Mouse (Mus musculus) frontal cortex, postnatal 36 days (tissue): ENCODE data around the gene Enpp4.

Source experiments
- DNase-seq, 2 experiments: peaks; one replicate each; pipeline ENCODE4 v3.0.0; 2022; ENCODE audit warnings: low spot score in 2 of 2

Enpp4 gene

DNA sequence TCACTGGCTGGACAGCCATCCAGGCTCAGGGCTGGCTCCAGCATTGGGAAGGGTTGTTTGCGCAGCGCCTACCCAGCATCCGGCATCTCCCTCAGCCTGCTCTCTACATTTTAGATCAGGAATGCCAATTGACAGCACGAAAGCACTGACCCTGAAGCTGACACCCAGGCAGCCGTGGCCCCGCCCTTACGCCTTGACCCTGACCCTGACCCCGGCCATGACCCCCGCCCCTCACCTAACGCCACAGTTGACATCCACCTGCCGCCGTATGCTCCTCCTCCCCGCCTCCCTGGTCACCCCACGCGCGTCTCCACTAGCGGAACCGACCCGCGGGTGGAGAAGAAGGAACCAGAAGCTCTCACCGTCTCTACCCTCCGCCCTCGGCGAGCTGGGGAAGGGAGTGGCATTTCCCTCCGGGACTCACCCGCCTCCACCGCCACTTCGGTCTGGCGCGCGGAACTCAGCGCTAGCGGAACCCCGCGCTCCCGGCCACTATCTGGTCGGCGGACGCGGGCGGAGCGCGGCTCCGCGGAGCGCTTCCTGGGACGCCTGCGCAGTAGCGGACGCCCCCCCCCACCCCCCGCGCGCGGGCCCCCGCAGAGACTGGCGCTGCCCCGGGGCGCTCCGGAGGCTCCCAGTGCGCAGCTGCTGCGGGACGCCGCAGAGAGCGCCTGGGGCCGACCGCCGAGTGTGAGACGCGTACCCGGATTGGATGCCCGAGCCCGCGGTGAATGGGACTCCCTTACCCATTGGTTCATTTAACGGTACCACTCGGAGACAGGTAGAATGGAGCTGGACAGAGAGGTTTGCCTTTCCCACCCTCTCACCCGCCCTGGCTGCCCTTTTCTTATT lies at the start of gene Enpp4:
Gene Enpp4, minus strand, starts transcription at position 523 of the 852 bp plus-strand sequence.
- peak; percentile 84 to 93 for DNase-seq

DNA sequence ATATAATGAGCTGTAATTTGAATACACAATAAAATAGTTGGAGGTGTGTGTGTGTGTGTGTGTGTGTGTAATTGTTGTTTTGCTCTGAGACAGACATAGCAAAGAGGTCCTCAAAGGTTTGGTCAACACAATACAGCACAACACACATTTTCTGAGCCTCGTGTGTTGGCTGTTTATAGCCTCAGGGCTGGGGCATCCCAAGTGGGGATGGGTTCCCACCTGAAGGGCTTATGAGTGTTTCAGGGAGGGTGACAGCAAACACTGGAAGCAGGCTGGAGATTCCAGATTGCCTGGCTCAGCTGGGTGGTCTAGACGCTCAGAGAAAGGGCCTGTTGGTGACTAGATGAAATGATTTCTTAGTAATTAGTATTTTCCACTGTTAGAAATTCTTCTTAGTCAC lies 49.6 kb upstream of the Enpp4 start:
- no peak for DNase-seq

DNA sequence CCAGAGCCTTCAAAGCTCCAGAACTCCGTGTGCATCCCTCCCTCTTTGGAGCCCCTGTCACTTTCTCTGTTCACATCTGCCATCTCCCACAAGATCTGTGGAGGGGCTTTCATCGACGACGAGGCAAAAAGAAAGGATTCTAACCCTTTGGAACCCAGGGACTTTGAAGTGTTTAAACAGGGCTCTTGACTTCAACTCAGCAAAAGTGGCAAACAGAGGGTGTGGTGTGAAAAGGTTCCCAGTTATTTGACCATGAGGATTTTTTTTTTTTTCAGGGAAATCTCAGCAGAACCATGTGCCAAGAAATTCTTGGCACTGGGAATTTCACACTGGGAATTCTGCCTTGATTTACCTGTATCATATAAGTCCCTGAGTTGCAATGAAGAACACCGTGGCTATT lies 48.3 kb upstream of the Enpp4 start:
- DNase-seq, result no peak

DNA sequence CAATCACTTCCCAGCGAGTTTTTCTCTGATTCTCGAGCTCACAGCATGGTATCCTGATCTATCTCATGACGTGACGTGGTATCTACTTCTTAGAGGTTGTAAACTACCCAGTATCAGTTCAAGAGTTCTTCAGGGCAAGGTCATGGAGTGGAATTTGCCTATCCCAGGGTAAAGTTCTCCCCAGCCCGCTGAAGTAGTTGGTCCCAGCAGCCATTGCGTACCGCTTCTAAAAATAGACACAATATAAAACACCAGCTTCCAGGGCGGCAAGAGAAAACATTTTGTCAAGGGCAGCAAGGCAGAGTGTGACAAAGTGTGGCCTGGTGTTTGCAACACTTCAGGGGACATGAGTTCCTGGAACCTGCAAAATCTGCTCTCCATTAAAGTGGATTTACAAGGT lies 46.3 kb upstream of the Enpp4 start:
- DNase-seq, result no peak

DNA sequence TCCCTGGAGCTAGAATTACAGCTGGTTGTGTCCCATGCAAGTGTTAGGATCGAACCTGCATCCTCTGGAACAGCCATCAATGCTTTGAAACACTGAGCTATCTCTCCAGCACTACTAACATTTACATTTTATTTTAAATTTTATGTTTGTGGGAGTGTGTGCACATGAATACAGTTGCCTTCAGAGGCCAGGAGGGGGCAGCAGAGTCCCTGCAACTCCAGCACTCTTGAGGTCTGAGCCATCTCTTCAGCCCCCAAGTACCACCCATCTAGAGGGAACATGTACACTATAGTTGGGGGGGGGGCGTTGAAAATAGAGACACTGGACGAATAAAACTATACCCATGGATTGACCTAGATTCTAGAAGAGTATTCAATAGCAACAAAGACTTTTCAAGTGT lies 45.5 kb upstream of the Enpp4 start:
- peak in 1 of 2 experiments; percentile 12 for DNase-seq

DNA sequence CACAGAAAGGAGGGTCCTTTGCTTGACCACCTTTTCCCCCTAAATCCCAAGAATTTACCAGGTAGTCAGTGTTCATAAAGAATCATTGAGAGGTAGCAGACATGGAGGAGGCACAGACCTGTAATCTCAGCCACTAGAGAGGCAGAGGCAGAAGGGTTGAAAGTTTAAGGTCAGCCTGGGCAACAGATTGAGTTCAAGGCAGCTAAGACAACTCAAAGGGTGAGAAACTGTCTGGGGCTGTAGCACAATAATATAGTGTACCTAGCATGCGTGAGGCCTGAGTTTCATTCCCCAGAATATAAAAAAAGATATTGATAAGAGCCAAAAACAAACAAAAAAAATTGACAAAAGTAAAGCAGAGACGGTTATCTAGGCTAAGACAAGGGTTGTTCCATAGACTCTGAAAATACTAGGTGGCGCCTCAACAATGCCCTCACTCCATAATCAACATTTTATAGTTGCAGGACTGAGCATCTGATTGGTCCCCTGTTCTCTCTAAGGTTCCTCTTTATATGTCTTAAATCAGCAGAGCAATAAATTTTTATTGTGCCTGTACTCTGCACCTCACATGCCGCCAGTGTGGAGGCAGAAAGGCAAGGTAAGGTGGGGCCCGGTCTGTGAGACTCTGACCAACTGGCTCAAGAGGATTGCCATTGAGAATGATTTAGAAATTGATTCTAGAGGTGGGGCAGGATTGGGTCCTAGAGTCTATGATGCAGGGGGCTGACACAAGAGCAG lies 42.7 kb upstream of the Enpp4 start:
- DNase-seq, result no peak

DNA sequence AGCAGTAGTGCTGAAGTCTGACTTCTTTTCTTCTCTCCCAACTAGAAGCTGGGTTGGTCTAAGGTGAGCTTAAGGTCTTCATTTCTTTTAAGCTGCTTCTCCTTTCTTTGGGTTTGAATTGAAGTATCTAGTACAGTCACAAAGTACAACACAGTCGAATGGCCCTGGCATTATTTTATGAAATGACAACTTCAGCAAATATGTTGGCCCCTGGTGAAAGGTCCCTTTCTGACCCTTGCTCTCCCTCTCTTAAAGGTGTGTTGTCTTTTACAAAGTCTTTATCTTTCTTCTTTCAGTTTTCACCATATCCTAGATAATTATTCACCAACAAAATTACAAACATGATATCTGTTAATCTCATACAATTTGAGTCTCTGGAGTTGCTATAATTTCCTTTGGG lies 40.2 kb upstream of the Enpp4 start:
- DNase-seq, result no peak

DNA sequence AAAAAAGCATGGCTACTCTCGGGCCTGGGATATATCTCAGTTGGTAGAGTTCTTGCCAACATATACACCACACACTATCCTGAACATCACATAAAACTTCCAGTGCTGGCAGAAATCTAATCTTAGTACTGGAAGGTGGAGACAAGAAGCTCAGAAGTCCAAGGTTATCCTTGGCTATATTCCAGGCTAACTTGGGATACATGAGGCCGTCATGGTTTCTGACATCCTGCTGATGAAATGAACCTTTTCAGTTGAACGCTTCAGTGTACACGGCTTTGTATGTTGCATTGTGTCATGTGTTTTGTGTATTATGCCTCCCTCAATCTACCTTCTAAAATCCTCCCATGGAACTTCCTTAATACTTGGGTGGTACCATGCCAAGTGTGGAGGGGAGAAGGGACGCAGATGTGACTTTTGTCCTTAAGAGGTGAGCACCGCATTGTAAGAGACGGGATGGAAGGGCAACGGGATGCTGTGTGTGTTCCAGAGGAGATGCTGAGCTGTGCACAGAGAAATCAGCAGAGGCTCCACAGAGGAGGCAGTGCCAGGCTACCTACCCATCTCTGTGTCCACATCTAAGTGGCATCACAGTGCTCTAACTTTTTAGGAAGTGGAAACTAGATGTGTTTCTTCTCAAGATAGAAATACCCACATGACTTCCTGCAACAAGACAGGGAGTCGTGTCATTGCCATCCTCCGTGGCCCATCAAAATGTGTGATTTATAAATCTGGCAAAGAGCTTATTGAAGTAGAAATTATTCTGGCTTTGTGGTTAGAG lies 31.4 kb upstream of the Enpp4 start:
- DNase-seq, result no peak

DNA sequence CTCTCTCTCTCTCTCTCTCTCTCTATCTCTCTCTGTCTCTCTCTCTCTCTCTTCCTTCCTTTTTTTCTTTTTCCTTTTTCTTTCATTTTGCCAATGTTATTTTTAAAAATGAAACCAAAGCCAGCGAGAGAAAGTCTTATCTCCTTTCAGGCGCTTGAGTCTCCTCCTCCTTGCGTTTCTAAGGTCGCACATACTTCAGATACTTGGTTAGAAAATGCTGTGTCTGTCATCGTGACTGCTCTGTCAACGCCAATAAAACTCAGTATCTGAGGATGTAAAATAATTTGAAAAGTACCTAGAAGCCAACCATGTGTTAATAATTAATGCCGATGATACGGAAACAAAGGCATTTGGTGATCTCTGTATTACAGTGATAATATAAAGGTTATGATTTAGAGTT lies 30.4 kb upstream of the Enpp4 start:
- no peak for DNase-seq

DNA sequence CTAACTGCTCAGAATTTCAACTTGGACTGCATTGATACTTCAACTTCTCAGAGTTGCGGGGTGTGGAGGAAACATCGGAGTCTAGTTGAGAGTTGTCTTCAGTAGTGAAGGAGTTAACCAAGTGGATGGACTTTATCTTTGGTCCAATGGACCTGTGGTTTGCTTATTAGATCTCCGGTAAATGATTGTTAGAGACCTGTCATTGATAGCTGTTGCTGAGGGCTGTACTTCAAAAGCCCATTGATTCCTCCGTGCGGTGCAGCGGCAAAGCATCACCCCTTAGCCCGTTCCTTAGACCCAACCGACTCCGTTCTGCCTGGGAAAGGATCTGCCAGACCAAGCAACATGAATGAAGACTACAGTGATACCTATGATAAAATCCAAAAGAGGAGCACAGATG lies 28.9 kb upstream of the Enpp4 start:
- DNase-seq, result no peak

DNA sequence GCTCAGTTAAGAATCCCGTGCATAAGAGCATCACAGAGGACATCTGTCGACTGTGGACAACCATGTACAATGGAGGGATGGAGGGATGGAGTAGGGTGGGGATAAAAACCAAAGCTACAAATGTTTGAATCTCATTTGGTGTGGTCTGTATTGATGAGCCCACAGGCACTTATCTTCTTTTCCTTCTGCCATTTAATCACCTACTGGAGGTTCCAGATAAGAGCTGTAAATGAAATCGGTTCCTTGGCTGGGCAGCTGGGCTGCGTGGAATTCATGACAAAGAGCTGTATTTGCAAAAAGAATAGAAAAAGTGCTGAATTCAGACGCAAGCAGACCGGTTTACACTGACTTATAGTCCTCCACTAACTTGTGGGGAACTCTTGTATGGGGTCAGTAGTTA lies 28.5 kb upstream of the Enpp4 start:
- DNase-seq, result no peak

DNA sequence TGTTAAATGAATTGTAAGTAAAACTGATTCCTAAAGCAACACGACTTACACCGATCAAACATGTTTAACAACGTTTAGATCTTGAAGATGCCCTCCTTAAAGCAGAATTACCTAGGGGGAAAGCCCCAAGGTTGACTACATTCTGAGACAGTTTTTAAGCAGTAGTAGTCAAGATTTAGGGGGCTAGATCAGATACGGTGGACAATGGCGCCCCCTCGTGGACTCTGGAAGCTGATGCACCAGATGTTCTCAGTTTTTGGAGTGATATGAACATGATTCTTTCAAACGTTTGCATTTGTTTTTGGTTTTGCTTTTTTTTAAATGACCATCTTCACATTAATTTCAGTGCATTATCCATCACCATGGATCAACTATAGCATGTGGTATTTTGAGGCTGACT lies 24.8 kb upstream of the Enpp4 start:
- DNase-seq, result peak; percentile 68 to 70

DNA sequence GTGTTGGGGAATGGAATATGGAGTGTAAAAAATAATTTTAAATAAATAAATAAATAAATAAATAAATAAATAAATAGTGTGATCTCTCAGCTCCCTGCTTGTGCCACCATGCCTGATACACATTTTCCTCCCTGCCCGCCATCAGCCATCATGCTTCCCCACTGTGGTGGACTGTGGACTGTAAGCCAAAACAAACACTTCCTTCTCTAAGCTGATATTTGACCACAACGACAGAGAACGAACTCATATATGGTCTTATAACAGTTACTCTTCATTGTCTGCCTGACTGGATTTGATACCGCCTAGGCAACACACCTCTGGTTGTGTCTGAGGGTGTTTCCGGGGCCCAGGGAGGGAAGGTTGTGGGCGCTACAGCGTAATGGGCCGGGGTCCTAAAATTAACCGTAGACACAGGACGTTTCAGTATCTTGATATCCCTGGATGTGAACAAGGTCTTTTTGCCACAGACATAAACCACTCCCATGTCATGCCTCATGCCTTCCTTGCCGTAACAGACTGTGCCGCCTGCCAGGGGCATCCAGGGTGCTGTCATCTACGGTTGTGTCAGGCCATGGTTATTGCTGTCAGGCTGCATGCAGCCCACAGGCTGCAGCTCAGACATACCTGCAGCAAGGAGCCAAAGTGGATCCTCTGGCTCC lies 23.6 kb upstream of the Enpp4 start:
- no peak for DNase-seq

DNA sequence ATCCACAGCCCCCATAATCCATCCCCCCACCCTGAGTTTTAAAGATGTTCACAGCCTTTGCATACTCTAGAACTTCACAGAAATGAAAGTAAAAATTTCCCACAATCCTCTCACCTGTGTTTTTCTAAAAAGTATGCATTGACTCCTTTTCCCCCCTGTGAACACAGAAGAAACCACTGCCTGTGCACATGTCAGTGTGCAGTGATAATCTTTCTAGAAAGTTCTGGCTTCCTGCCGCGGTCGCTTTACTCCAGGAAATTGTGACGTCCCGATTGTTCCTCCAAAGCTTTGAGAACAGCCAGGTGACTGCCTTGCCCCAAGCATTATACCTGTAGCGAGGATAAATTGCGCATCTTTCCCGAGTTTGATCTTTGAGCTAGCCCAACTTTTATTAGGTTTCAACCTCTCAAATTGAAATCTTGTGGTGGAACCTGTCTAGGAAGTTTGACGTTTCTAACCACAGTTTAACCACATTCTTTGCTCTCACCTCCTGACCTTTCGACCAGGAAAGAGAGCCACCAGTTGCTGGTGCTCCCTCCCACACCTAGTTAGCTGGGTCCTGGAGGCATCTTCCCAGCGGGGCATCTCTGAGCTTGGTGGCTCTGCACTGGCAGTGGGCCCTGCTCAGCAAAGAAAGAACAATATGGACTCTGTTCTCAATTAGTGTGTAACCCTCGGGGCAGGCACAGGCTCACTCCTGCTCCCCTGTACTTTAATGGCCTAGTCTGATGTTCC lies 15.9 kb upstream of the Enpp4 start:
- DNase-seq, result no peak

DNA sequence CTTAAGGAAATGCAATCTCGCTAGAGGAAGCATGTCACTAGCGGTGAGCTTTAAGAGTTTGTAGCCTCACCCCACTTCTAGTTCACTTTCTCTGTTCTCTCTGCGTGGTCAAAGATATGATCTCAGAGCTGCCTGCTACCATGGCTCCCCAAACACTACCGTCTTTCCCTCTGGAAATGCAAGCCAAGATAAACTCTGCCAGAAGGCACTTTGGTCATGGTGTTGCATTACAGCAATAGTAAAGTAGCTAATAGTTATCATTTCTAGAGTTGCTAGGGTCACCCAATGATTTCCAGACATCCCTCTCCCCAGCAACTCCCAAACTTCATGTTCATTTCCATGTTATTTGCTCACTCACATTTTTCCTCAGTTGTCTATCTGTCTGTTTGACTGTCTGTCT lies 12.6 kb upstream of the Enpp4 start:
- DNase-seq, result no peak

DNA sequence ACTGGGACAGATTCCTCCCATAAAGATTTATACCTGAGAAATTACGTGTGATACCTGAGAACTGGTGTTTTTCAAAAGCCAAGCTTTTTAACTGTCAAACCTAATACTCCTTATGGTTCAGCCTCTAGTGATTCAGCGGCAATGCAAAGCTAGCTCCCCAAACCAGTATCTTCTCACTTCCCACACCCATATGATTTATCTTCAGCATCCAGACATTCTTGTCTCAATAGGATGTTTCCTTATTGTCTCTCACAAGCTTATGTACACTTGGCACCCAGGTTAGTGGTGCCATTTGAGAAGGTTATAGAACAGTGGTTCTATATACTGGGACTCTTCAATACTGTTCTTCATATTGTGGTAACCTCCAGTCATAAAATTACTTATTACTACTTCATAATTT lies 12.1 kb upstream of the Enpp4 start:
- DNase-seq, result no peak

DNA sequence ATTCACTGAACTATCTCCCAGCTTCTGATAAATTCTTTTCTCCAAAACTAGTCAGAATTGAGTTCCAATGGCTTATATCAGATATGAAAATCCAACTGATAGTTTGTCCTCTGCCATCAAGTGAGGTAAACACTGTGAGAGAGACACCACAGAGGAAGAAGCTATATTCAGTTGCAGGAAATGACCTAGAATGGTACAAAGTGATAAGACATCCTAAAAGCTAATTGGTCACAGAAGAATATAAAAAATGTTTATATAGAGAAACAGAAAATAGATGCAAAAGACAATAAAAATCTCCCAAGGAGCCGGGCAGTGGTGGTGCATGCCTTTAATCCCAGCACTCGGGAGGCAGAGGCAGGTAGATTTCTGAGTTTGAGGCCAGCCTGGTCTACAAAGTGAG lies 11.0 kb upstream of the Enpp4 start:
- DNase-seq, result no peak

DNA sequence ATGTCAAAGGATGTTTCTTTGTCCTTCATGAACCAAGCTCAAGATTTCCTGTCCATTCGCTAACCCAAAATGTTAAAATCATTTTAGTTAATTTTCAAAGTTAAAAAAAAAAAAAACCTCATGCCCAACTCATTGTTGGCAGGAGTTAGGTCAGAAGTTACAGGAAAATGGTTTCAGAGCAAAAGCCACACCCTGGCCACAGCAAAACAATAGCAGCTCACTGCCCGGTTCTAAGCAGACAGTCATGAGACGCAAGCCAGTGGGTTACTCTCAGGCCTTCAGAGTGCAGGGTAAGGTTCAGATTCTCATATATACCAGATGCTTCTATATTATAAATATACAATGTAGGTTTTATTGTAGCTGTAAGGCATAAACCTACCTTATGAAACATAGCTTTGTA lies 2.7 kb upstream of the Enpp4 start:
- no peak for DNase-seq

DNA sequence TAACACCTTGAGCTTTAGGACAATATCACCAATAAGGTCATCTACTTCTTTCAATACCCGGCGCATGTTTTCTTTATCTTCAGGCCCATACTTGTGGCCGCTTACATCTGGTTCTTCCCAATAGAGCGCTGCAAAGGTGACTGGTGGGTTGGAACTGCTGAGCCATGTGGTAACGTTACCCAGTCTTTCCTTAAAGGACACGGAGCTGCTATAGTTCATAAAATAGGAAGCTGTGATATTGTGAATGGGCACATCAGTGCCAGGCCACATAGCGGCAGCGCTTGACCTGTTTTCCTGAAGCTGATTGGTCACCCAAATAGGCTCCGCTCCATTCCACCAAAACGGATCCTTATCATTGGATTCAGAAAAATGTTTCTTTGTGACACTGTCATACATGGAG lies 3.6 kb downstream of the Enpp4 start:
- no peak for DNase-seq

DNA sequence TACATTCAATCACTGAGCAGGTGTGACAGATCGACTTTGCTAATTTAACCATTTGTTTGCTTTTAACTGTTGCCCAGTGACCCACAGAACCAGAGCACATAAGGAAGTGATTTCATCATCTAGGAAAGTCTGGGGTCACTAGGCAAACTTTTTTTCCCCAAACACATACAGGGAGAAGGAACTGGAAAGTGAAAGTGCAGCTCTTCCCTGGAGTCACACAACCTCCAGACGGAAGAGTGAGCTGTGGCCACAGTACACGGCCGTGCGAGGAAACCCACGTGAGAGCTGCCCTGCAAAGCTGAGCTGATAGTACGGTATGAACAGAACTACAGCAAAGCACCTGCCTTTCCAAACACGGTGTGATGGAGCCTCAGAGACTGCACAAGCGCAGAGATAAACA lies 4.7 kb downstream of the Enpp4 start:
- no peak for DNase-seq

DNA sequence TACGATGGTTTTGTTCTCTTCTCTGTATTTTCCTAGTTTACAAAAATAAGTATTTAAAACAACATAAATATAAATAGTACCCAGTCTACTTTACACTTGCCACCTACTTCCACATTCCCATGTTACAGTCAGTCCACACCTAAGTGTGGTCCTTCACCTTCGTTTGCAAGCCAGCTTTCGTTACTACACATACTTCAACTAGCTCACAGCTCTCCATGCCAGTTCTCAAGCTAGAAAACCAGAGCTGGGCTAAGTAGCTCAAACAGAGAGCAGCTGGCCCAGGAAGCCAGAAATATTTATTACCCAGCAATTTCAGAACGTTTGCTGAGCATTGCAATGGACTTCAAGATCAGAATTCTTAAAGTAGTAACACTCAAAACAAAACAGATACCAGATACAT lies 5.1 kb downstream of the Enpp4 start:
- no peak for DNase-seq
